Mouse (Mus musculus): ENCODE measurements around the gene Hpd. TPM values are rescaled to one million over a fixed set of nuclear protein-coding genes. Genes with fewer than 3 reads are reported as not detected.

The Hpd gene
- polyA plus RNA-seq (2012; rRNA removed) (not detected in 2 replicates), polyA plus RNA-seq (2014; fragmentation: Nextera tagmentation; extraction: Ambion mirVana) (not detected in 2 replicates)

- no peak for ATAC-seq (ENCODE audit: low FRiP score, low read depth)
- no peak for TF ChIP-seq POLR2A (IDR thresholded peaks at IDR 0.05; ENCODE audit: borderline replicate concordance, extremely low read depth, insufficient read depth, insufficient read length)
- 80% methylated on average over 10 of the region's 10 CpGs for WGBS
Measured at GRCm38 (mm10) chr5:123182651-123183050, at the start of gene Hpd. TSS of gene Hpd (minus strand) at chr5:123182727.

GRCm38 (mm10) chr5:123232180-123232579, 49.7 kb upstream of the Hpd start:
- no peak overlapping the region for H3K9ac ChIP-seq (ENCODE audit: low read depth, low read length, severe bottlenecking)
- ATAC-seq (ENCODE audit: low FRiP score, low read depth) = no peak
- H3K9me3 ChIP-seq (ENCODE audit: control insufficient read depth, low read length) = no peaks in the 10 kb centered on the region
- no peak for DNase-seq (ENCODE audit: low spot score)
- H3K27me3 ChIP-seq (ENCODE audit: control insufficient read depth, insufficient read depth, low read length) = no peaks in the 10 kb centered on the region
- no peak overlapping the region for H3K4me3 ChIP-seq (replicated peaks; ENCODE audit: low read length)
- no peak overlapping the region for H3K27ac ChIP-seq (replicated peaks; ENCODE audit: low read depth, low read length)
- H3K4me1 ChIP-seq (ENCODE audit: control insufficient read depth, insufficient read depth, low read length) = peaks cover 3% of the 10 kb centered on the region; the same call in 1 of the 2 replicates
- TF ChIP-seq POLR2A (IDR thresholded peaks at IDR 0.05; ENCODE audit: borderline replicate concordance, extremely low read depth, insufficient read depth, insufficient read length) = no peak
- WGBS = 94% methylated on average over 2 of the region's 2 CpGs
- H3K36me3 ChIP-seq (ENCODE audit: control insufficient read depth, insufficient read depth, low read length) = peaks cover 21% of the 10 kb centered on the region
- H3K4me2 ChIP-seq (replicated peaks; ENCODE audit: low read depth, low read length, severe bottlenecking) = no peak overlapping the region

More at GRCm38 (mm10) chr5:123182651-123183050, at the start of gene Hpd:
- H3K9ac ChIP-seq (ENCODE audit: low read depth, low read length, severe bottlenecking) = no peak within 1 kb of the TSS
- no peaks in the 10 kb centered on the region for H3K9me3 ChIP-seq (ENCODE audit: control insufficient read depth, low read length)
- no peak within 1 kb of the TSS for H3K27ac ChIP-seq (replicated peaks; ENCODE audit: low read depth, low read length)
- H3K4me1 ChIP-seq (ENCODE audit: control insufficient read depth, insufficient read depth, low read length) = no peaks in the 10 kb centered on the region
- DNase-seq (ENCODE audit: low spot score) = no peak
- no peak within 1 kb of the TSS for H3K4me3 ChIP-seq (replicated peaks; ENCODE audit: low read length)
- H3K36me3 ChIP-seq (ENCODE audit: control insufficient read depth, insufficient read depth, low read length) = no peaks in the 10 kb centered on the region
- no peak within 1 kb of the TSS for H3K4me2 ChIP-seq (replicated peaks; ENCODE audit: low read depth, low read length, severe bottlenecking)
- H3K27me3 ChIP-seq (ENCODE audit: control insufficient read depth, insufficient read depth, low read length) = no peaks in the 10 kb centered on the region

GRCm38 (mm10) chr5:123229296-123229695, 46.8 kb upstream of the Hpd start:
- peak overlapping the region; percentile 78; the same call in 1 of the 2 replicates for H3K4me2 ChIP-seq (replicated peaks; ENCODE audit: low read depth, low read length, severe bottlenecking)

GRCm38 (mm10) chr5:123228524-123228922, 46.0 kb upstream of the Hpd start:
- TF ChIP-seq POLR2A (IDR thresholded peaks at IDR 0.05; ENCODE audit: borderline replicate concordance, extremely low read depth, insufficient read depth, insufficient read length) = no peak
- ATAC-seq (ENCODE audit: low FRiP score, low read depth) (no peak), DNase-seq (ENCODE audit: low spot score) (no peak)
- 6% methylated on average over 15 of the region's 15 CpGs for WGBS
- Histone ChIP-seq H3K36me3 (ENCODE audit: control insufficient read depth, insufficient read depth, low read length) (peaks cover 8% of the 10 kb centered on the region), H3K4me1 (ENCODE audit: control insufficient read depth, insufficient read depth, low read length) (peaks cover 3% of the 10 kb centered on the region; the same call in 1 of the 2 replicates), H3K4me3 (replicated peaks; ENCODE audit: low read length) (peak overlapping the region; percentile 80), H3K9me3 (ENCODE audit: control insufficient read depth, low read length) (no peaks in the 10 kb centered on the region), H3K9ac (ENCODE audit: low read depth, low read length, severe bottlenecking) (peak overlapping the region; percentile 89), H3K4me2 (replicated peaks; ENCODE audit: low read depth, low read length, severe bottlenecking) (peak overlapping the region; percentile 78), H3K27me3 (ENCODE audit: control insufficient read depth, insufficient read depth, low read length) (no peaks in the 10 kb centered on the region), H3K27ac (replicated peaks; ENCODE audit: low read depth, low read length) (peak overlapping the region; percentile 38; the same call in 1 of the 2 replicates)

More at GRCm38 (mm10) chr5:123229296-123229695, 46.8 kb upstream of the Hpd start:
- Histone ChIP-seq H3K4me3 (replicated peaks; ENCODE audit: low read length) (no peak overlapping the region), H3K27ac (replicated peaks; ENCODE audit: low read depth, low read length) (no peak overlapping the region), H3K36me3 (ENCODE audit: control insufficient read depth, insufficient read depth, low read length) (peaks cover 8% of the 10 kb centered on the region), H3K4me1 (ENCODE audit: control insufficient read depth, insufficient read depth, low read length) (peaks cover 3% of the 10 kb centered on the region; the same call in 1 of the 2 replicates), H3K9ac (ENCODE audit: low read depth, low read length, severe bottlenecking) (no peak overlapping the region), H3K27me3 (ENCODE audit: control insufficient read depth, insufficient read depth, low read length) (no peaks in the 10 kb centered on the region), H3K9me3 (ENCODE audit: control insufficient read depth, low read length) (no peaks in the 10 kb centered on the region)
- TF ChIP-seq POLR2A (IDR thresholded peaks at IDR 0.05; ENCODE audit: borderline replicate concordance, extremely low read depth, insufficient read depth, insufficient read length) = no peak
- ATAC-seq (ENCODE audit: low FRiP score, low read depth) = no peak
- WGBS = 86% methylated on average over 6 of the region's 6 CpGs
- no peak for DNase-seq (ENCODE audit: low spot score)

- peak; percentile 92 for DNase-seq (ENCODE audit: low spot score)
- Histone ChIP-seq H3K4me3 (replicated peaks; ENCODE audit: low read length) (peak overlapping the region; percentile 80), H3K4me2 (replicated peaks; ENCODE audit: low read depth, low read length, severe bottlenecking) (peak overlapping the region; percentile 78), H3K27me3 (ENCODE audit: control insufficient read depth, insufficient read depth, low read length) (no peaks in the 10 kb centered on the region), H3K9ac (ENCODE audit: low read depth, low read length, severe bottlenecking) (peak overlapping the region; percentile 89), H3K36me3 (ENCODE audit: control insufficient read depth, insufficient read depth, low read length) (peaks cover 6% of the 10 kb centered on the region), H3K27ac (replicated peaks; ENCODE audit: low read depth, low read length) (peak overlapping the region; percentile 38; the same call in 1 of the 2 replicates), H3K9me3 (ENCODE audit: control insufficient read depth, low read length) (no peaks in the 10 kb centered on the region), H3K4me1 (ENCODE audit: control insufficient read depth, insufficient read depth, low read length) (peaks cover 3% of the 10 kb centered on the region; the same call in 1 of the 2 replicates)
- 3% methylated on average over 42 of the region's 42 CpGs for WGBS
- ATAC-seq (ENCODE audit: low FRiP score, low read depth) = peak; percentile 93
- TF ChIP-seq POLR2A (IDR thresholded peaks at IDR 0.05; ENCODE audit: borderline replicate concordance, extremely low read depth, insufficient read depth, insufficient read length) = peak; percentile 47; the same call in 1 of the 2 replicates
Measured at GRCm38 (mm10) chr5:123227762-123228523, 45.4 kb upstream of the Hpd start.

Data from limb, embryonic 14.5 days (tissue).